Mouse (Mus musculus) left cerebral cortex, adult 2 months (tissue): Measurements from ENCODE around the gene Ccdc84. TPM values are rescaled to one million over a fixed set of nuclear protein-coding genes. Genes with fewer than 3 reads are reported as not detected.
"Not testable (repeated sequence)": the region's sequence is repeated elsewhere in the genome, so short reads cannot be mapped to it uniquely, and the experiment has no call there.

ENCODE experiments used
- DNase-seq, 2 experiments: peaks; one replicate each; pipeline ENCODE4 v3.0.0; 2021 to 2022; ENCODE audit warnings: low spot score in 2 of 2, mixed read lengths in 1 of 2; ENCODE audit errors: extremely low spot score in 1 of 2
- H3K27ac ChIP-seq: fragments of 200-600 bp; 2 replicates; pipeline ENCODE4 v1.8.1; 2022
- H3K4me3 ChIP-seq: fragments of 200-600 bp; 2 replicates; pipeline ENCODE4 v1.8.1; 2022
- CTCF ChIP-seq: fragments of 200-600 bp; IDR thresholded peaks from 2 replicates; pipeline ENCODE4 v1.8.1; 2022; ENCODE audit warnings: antibody characterized with exemption, mild to moderate bottlenecking, moderate library complexity
- intact Hi-C: fragments of 180-260 bp; cut with DNase I; formaldehyde crosslinking; loops from one replicate; pipeline ENCODE4 v1.15.1; 2025
- total RNA-seq, 2 experiments: library from RNA; stranded (reverse); gene quantifications; 2 replicates each; pipeline ENCODE4 v1.2.3; 2021

The Ccdc84 gene
- total RNA-seq, 2 experiments from 2014 or later = 19.9 to 22.2 TPM

DNA sequence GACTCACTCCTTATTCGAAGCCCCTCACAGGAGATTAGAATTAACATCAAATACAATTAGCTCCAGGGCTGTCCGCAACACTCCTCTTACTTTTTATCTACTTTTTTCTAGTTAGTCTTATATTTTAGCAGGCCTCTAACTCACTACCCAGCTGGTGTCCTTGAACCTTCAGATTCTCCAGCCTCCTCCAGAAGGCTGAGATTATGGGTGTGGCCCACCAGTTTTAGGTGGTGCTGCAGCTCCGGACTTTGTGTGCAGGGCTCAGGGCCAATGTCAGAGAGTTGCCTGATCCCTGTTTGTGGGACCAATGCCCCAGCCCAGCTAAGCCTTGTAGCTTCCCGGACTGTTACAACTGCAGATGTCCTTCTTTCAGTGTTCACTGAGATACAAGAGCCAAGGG lies 5.2 kb upstream of the Ccdc84 start:
- DNase-seq = no peak
- intact Hi-C loops = no loop called here
- H3K27ac ChIP-seq = no peak overlapping the region
- TF ChIP-seq CTCF = no peak
- no peak overlapping the region for H3K4me3 ChIP-seq

GRCm38 (mm10) chr9:44420280-44420898 lies 2.0 kb upstream of the Ccdc84 start:
- no peak for TF ChIP-seq CTCF
- intact Hi-C loops = no loop called here

DNA sequence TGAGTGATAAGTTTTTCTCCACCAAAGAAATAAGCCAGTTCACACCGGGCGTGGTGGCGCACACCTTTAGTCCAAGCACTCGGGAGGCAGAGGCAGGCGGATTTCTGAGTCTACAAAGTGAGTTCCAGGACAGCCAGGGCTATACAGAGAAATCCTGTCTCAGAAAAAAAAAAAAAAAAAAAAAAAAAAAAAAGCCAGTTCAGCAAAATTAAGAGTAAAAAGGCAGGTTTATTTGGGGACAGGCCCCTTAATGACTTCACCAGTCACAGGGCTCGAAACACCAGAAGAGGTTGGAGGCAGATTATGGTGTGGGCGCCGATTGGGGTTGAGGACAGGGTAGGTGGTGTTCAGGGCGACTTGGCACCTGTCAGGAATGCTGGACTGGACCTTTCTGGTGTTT lies 1.4 kb upstream of the Ccdc84 start:
- intact Hi-C loops, DNase-seq, H3K4me3 ChIP-seq, H3K27ac ChIP-seq: not testable (repeated sequence)

More at GRCm38 (mm10) chr9:44420280-44420898, 2.0 kb upstream of the Ccdc84 start:
- Histone ChIP-seq H3K4me3 (no peak overlapping the region), H3K27ac (no peak overlapping the region)
- no peak for DNase-seq

DNA sequence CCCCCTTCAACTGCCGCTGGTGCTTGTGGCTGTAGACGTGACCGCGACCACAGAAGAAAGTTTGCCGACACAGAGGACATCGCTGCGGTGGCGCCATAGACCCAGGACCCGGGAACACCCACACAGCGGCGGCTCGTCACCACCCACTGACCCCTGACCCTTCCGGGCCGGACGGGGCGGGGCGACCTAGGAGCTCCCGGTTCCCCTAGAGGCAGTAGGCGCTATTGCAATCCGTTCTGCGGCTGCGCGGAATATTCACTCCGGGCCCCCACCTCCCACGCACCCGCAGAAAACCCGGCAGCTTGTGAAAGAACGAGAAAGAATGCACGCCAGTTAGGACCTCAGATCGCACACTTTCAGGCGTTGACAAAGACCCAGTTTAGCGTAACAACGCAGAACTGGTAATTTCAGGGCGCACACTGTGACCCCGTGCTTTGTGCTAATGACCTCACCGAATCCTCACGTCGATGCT lies 441 bp downstream of the Ccdc84 start:
- peak overlapping the region; percentile 88 for H3K27ac ChIP-seq
- peak; percentile 93 for TF ChIP-seq CTCF
- H3K4me3 ChIP-seq = peak overlapping the region; percentile 79
- intact Hi-C loops = no loop called here
- DNase-seq = peak; percentile 94 to 96

GRCm38 (mm10) chr9:44417156-44417891 lies 1.0 kb downstream of the Ccdc84 start:
- DNase-seq = no peak
- Histone ChIP-seq H3K4me3 (peak overlapping the region; percentile 79), H3K27ac (peak overlapping the region; percentile 88)
- no peak for TF ChIP-seq CTCF
- intact Hi-C loops = no loop called here

DNA sequence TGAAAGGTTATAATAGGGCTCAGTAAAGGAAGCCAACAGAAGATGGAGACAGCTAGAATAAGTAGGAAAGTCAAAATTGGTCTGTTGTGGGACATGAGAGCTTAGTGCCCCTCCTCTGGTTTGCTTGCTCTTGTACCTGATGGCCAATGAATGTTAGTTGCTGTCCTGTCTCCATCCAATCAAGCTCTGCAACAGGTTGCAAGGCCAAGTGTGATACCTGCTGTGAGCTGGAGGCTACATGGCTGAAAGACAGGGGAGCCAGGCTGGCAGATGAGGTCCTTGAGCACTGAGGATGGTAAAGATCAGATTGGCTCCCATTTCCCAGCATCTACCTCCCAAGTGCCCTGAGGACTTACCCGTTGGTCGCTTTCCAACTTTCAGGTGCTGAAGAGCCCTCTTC lies 5.6 kb downstream of the Ccdc84 start:
- H3K27ac ChIP-seq = no peak overlapping the region
- intact Hi-C loops = no loop called here
- TF ChIP-seq CTCF = no peak
- H3K4me3 ChIP-seq = no peak overlapping the region
- DNase-seq = no peak

- intact Hi-C loops = no loop called here
- Histone ChIP-seq H3K27ac (no peak overlapping the region), H3K4me3 (no peak overlapping the region)
- no peak for TF ChIP-seq CTCF
- no peak for DNase-seq
Observed at GRCm38 (mm10) chr9:44412306-44412705, 6.1 kb downstream of the Ccdc84 start.

GRCm38 (mm10) chr9:44411601-44412130 lies 6.7 kb downstream of the Ccdc84 start:
- no peak overlapping the region for H3K4me3 ChIP-seq
- TF ChIP-seq CTCF = no peak
- intact Hi-C loops = no loop called here
- DNase-seq = no peak
- no peak overlapping the region for H3K27ac ChIP-seq

- no peak for DNase-seq
- intact Hi-C loops = no loop called here
- TF ChIP-seq CTCF = no peak
- Histone ChIP-seq H3K4me3 (no peak overlapping the region), H3K27ac (no peak overlapping the region)
Observed at GRCm38 (mm10) chr9:44410647-44411336, 7.6 kb downstream of the Ccdc84 start.

GRCm38 (mm10) chr9:44408693-44409092 lies 9.7 kb downstream of the Ccdc84 start:
- DNase-seq, H3K27ac ChIP-seq, intact Hi-C loops: not testable (repeated sequence)
- peak overlapping the region; percentile 86; the same call in 1 of the 2 replicates for H3K4me3 ChIP-seq

- DNase-seq = no peak
- no peak for TF ChIP-seq CTCF
- Histone ChIP-seq H3K4me3 (peak overlapping the region; percentile 86), H3K27ac (peak overlapping the region; percentile 90)
- intact Hi-C loops = no loop called here
Observed at GRCm38 (mm10) chr9:44407752-44408097, 10.6 kb downstream of the Ccdc84 start.
